Mouse (Mus musculus): Measurements from ENCODE around the gene Agbl3.

The Agbl3 gene

DNA sequence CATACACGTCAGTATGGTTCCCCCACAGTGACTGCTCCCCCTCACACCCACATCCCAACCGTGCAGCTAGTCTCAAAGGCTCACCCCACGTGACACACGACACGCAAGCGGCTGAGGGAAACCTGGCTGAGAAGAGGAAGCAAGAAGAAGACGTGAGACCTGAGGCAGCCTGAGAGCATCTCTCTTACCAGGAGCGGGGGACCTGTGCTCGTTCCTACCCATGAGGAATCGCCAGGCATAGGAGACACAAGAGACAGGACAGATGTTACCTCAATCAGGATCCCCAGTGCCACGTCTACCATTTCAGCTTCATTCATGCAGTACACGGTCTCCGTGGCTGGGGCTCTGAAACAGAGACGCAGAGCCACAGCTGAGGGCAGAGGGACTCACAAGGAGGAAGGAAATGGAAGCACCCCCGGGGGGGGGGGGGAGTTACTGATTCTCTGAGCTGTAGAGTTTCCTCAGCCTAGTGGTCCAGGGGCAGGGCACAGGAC is 95.1 kb downstream of the Agbl3 start:
- peak in 1 of 2 experiments; percentile 55 for DNase-seq

DNA sequence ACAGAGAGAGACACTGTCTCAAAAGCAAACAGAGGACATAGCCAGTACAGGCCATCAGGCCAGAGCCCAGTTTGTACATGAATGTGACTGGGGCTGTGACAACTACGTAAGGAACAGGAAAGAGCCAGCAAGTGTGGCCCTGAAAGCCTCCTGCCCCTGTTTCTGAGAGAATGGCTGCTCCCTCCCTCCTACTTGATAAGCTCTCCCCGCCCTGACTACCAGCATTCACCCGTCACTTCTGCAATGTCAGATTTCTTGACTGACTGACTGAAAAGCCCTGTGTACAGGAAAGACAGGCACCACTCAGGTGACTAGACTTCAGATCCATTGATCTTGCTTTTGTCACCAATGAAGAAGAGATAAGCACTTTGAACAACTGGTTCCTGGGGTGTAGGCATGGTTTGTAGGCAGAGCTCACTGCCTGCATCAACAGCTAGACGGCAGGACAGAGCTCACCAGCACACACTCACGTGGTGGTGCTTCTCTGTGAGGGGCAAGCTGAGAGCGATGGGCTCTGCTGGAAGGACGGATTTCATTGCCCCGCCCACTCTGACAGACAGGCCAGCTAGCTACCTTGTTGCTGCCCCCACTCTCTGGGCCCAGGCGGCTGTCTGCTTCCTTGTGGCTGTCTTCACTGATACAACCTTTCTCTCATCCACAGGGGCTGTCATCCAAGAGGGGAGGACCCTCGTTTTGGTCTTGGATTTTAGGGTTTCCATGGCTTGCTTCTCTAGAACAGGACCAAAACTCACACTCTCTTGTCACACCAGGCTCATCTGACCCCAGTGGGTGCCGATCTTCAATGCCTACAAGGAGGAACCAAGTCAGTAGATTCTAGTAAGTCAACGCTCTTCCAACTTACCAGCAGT is 96.0 kb downstream of the Agbl3 start:
- DNase-seq = peak in 1 of 2 experiments; percentile 6

DNA sequence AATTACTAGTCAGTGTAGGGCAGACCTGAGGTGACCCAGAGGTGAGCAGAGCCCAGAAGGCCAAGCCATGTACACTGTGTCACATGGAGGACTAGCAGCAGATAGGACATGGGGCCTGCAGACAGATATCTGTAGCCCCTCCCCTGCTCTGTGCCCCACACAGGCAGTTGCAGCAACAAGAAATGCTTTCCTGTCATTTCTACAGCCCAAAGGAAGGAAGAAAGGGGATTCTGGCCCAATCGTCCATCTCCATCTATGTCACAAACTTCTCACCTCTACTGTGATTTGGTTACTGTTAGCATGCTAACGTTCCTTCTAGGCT is 96.6 kb downstream of the Agbl3 start:
- DNase-seq = no peak

GRCm38 (mm10) chr6:34877509-34878321 is 97.5 kb downstream of the Agbl3 start, which contains the start of gene Cyren:
Cyren (minus strand) TSS chr6:34878060.
- DNase-seq = peak; percentile 93 to 97

DNA sequence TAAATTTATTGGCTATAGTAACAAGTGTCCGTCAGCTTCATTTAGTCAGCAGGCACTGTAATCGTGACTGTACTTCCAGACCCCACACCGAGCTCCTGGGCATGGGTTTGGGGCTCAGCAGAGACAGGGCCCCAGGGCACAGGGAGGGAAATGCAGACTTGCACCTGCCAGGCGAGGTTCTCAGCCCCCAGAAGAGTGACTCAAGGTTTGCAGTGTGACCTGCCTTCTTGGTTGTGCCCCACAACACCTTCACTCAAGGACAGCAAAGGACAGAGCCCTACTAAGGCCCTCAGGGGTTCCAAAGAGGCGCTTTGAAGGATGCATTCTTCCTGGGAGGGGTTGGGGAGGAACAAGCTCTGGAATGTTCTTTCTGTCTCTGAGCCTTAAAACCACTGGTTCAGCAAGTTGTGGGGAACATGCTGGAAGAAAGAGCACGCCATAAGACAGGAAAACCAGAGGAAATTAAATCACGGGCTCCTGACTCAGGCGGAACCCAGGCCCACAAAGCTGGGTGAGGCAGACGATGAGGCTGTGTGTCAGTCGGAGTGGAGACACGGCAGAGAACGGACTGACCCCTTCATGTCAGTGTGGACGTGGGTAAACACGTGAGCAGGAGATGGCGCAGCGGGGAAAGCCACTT is 99.0 kb downstream of the Agbl3 start:
- DNase-seq = no peak

DNA sequence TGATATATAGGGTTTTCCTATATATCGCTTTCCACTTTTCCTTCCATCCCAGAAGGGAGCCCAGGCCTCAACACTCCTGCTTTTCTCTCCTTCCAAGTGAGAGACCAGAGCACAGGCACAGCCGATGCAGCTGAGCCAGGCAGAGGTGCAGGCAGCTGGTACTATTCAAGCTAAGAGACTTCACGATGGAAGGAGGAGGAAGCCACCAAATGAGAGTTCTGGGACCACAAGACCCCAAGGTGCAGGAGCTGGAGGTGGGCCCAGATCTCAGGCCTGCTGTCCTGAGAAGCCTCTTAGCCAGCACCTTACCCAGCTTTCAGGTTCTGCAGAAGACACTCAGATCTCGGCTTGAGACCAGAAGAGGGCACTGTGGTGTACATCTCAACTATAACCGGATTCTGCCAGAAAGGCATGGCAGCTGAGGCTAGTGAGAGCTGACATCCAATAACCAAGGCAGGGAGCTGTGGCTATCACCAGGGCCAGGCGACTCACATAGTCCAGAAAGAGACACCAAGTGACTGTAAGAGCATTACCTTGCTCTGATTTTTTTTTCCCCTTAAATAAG is 99.8 kb downstream of the Agbl3 start:
- DNase-seq = peak; percentile 58 to 70

GRCm38 (mm10) chr6:34884724-34885123 is 104.5 kb downstream of the Agbl3 start:
- no peak for DNase-seq

- no peak for DNase-seq
Measured at GRCm38 (mm10) chr6:34887131-34887850, 107.1 kb downstream of the Agbl3 start.

GRCm38 (mm10) chr6:34889185-34889584 is 109.0 kb downstream of the Agbl3 start:
- peak; percentile 49 to 68 for DNase-seq

DNA sequence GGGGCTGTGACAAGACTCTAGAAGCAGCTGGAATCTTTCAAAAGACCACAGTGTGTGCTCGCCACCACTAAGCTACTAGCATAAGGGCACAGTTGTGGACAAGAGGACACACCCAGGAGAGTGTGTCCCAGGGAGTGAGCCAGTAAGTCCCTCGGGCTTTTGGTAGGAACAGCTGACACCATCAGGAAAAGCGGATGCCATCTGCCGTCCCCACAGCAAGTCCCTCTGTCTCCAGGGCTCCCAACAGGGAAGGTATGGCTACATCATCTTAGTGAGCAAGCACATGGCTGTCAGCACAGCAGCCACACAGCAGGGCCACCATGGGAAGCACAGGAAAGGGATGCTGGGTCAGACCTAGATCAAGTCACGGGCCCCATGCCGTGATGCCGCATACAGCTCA is 115.3 kb downstream of the Agbl3 start:
- no peak for DNase-seq

GRCm38 (mm10) chr6:34896168-34896780 is 116.0 kb downstream of the Agbl3 start:
- no peak for DNase-seq

GRCm38 (mm10) chr6:34899127-34899526 is 118.9 kb downstream of the Agbl3 start:
- DNase-seq = no peak

DNA sequence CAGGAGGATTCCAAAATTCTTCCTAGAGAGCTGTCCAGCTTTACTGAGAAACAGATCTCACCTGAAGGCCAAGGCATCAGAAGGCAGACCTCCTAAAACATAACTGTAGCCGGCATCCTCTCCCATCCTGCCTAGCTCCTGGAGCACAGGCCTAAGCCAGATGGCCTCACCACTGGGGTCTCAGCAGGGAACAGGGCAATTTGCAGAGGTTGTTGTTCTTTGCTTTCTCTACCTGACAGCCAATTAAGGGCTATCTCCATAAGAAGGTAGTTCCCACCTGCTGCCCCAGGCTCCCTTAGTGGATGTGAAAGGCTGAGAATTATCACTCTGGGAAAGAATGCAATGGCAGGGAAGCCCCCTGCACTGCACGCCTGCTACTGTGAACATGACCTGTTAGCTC is 120.8 kb downstream of the Agbl3 start:
- no peak for DNase-seq

DNA sequence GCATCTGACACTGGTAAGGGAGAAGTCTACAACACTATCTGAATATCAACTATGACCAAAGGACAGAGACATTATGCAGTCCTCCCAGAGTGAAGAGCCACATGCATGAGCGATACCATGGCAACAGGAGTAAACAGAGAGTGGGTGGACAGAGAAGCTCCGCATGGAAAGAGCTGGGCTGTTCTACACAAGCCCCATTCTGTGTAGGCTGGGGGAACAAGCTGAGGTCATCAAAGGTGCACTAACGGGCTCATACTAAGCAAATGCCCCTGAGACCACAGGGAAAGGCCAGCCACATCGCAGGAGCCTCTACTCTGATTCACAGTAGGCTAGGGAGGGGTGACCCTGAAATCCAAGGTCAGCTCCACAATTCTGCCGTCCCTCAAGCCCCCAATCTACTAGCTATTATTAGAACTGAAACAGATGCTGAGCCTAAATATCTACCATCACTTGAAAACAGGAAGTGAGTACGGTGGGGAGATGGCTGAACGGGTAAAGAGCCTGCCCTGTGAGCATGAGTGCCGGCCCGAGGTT is 121.7 kb downstream of the Agbl3 start:
- DNase-seq = no peak

- no peak for DNase-seq
Measured at GRCm38 (mm10) chr6:34902578-34902977, 122.3 kb downstream of the Agbl3 start.

DNA sequence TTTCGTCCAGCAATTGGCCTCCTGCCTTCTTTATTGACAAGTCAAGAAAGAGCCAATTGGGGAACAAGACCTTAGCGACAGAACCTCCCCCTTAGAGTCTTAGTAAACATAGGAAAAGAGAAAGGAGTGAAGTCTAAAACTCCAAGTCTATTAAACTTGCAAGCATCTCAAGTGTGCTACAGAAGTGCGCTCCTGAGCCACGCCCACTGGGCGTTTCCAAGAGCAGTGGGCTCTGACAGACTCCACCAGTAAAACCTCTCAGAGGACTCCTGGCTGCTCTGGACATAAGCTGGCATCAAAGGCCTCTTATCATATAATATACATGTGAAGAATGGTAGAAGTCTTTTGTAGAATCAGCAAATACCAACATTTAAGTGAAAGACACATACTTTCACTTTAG is 123.2 kb downstream of the Agbl3 start:
- DNase-seq = peak in 1 of 2 experiments; percentile 50

DNA sequence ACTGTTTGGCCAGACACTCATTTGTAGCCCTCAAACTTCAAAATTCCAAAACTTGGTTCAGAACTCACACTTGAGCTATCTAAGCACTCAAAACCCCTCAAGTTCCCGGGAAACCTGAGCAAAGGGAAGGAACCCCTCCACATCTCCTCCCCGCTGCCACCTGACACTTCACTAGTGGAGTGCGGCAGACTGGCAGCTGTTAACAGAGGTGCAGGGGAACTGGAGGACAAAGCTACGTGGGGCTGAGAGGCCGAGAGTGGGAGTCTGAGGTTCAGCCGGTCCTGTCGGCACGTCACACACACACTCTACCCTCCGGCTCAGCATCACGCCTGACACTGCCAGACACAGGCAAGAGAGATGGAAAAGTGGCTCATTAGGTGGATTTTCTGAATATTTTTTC is 123.6 kb downstream of the Agbl3 start:
- DNase-seq = no peak

DNA sequence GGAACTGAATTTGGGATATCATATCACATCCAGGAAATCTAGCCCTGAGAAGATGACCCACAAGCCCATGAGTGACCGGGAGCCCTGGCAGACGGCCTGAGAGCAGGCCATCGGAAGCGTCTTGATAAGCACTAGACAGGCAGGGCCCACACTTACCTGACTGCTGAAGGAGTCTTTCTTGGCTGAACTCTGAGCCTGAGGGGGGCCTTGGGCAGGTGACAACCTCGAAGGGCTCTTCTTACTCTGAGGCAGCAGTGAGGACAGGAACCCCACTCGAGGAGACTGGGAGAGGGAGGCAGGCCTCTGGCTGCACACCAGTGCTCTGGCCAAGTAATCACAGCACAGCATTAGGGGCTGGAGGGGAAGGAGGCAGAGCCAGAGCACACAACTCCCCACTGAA is 124.1 kb downstream of the Agbl3 start:
- DNase-seq = no peak

DNA sequence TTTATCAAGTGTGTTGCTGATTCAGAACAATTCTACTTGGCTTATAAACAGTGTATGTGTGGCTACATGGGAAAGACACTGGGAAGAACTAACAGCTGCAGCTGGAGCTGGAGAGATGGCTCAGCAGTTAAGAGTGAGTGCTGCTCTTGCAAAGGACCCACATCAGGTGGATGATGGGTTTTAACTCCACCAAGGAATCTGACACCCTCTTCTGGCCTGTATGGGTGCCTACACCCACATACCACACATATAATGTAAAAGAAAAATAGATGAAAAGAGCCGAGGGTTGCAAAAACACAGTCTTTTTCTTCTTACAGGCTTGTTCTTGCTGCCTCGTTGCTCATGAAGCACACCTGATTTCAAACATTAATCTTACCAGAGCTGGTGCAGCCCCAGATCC is 125.9 kb downstream of the Agbl3 start:
- no peak for DNase-seq

GRCm38 (mm10) chr6:34906661-34907060 is 126.4 kb downstream of the Agbl3 start:
- DNase-seq = no peak

GRCm38 (mm10) chr6:34907121-34907614 is 126.9 kb downstream of the Agbl3 start:
- no peak for DNase-seq
